Mouse (Mus musculus): ENCODE measurements around the gene Zfp148. TPM values are rescaled to one million over a fixed set of nuclear protein-coding genes. Genes with fewer than 3 reads are reported as not detected.
A peak's percentile ranks its signal among the peaks of the same experiment; 100 is the strongest.

The Zfp148 gene
- total and polyA plus RNA-seq, 3 experiments = 15.6 to 22.2 (median 19.2) TPM

GRCm38 (mm10) chr16:33338492-33338891 lies 42.1 kb upstream of the Zfp148 start:
- TF ChIP-seq USF1 (IDR thresholded peaks at IDR 0.05; ENCODE audit: low read depth, low read length) = no peak
- TF ChIP-seq CTCF (IDR thresholded peaks at IDR 0.05 in 2 of 3, conservative IDR thresholded peaks at IDR 0.05 in 1 of 3; ENCODE audit: control insufficient read depth in 1 of 3, insufficient read depth in 1 of 3, low read depth in 2 of 3, low read length in 3 of 3, poor library complexity in 1 of 3, severe bottlenecking in 1 of 3) = no peak
- no peak for TF ChIP-seq MYB (IDR thresholded peaks at IDR 0.05; ENCODE audit: low read depth, low read length)
- no peak for TF ChIP-seq MXI1 (IDR thresholded peaks at IDR 0.05; ENCODE audit: low read depth, low read length)
- TF ChIP-seq RAD21 (IDR thresholded peaks at IDR 0.05; ENCODE audit: low read depth, low read length) = no peak
- TF ChIP-seq MYC (IDR thresholded peaks at IDR 0.05; ENCODE audit: low read depth, low read length) = no peak
- no peak for TF ChIP-seq SMC3 (IDR thresholded peaks at IDR 0.05; ENCODE audit: low read depth, low read length)
- TF ChIP-seq POLR2AphosphoS2 (IDR thresholded peaks at IDR 0.05; ENCODE audit: low read length) = no peak
- no peak for TF ChIP-seq POLR2AphosphoS5 (IDR thresholded peaks at IDR 0.05; ENCODE audit: borderline replicate concordance, low read depth, low read length)
- TF ChIP-seq MAFK (IDR thresholded peaks at IDR 0.05; ENCODE audit: borderline replicate concordance, low read depth, low read length) = no peak
- no peak for TF ChIP-seq GABPA (IDR thresholded peaks at IDR 0.05; ENCODE audit: low read depth, low read length)
- no peak for TF ChIP-seq MAZ (IDR thresholded peaks at IDR 0.05; ENCODE audit: low read depth, low read length)
- TF ChIP-seq JUND (IDR thresholded peaks at IDR 0.05; ENCODE audit: low read depth, low read length) = no peak
- TF ChIP-seq ZNF384 (IDR thresholded peaks at IDR 0.05; ENCODE audit: low read depth, low read length) = no peak
- no peak for TF ChIP-seq HCFC1 (IDR thresholded peaks at IDR 0.05; ENCODE audit: low read depth, low read length)
- TF ChIP-seq TCF12 (IDR thresholded peaks at IDR 0.05; ENCODE audit: low read depth, low read length) = no peak
- TF ChIP-seq ZKSCAN1 (IDR thresholded peaks at IDR 0.05; ENCODE audit: low read depth, low read length) = no peak
- Histone ChIP-seq H3K27me3 (ENCODE audit: control insufficient read depth in 1 of 2, insufficient read depth in 2 of 2, low read length in 2 of 2) (no peaks in the 10 kb centered on the region), H3K9me3 (replicated peaks; ENCODE audit: insufficient read depth, low read length) (no peaks in the 10 kb centered on the region), H3K4me3 (ENCODE audit: control insufficient read depth in 1 of 2, insufficient read depth in 1 of 2, low read depth in 2 of 2, low read length in 2 of 2) (no peak overlapping the region), H3K4me1 (ENCODE audit: control insufficient read depth in 1 of 2, insufficient read depth in 2 of 2, low read length in 2 of 2) (peaks cover 3 to 8% of the 10 kb centered on the region in 2 experiments; a peak in 1 of 4 replicates), H3K27ac (ENCODE audit: control insufficient read depth, low read depth, low read length) (no peak overlapping the region), H3K79me2 (ENCODE audit: control insufficient read depth, insufficient read depth, low read length, poor library complexity) (no peaks in the 10 kb centered on the region), H3K9ac (ENCODE audit: control insufficient read depth, low read depth, low read length, poor library complexity, severe bottlenecking) (no peak overlapping the region), H3K36me3 (ENCODE audit: control insufficient read depth in 1 of 2, insufficient read depth in 2 of 2, low read length in 2 of 2) (peaks cover 0 to 3% of the 10 kb centered on the region in 2 experiments; a peak in 2 of 4 replicates)
- no peak for DNase-seq (ENCODE audit: low read depth, low spot score)

GRCm38 (mm10) chr16:33339476-33339875 lies 41.2 kb upstream of the Zfp148 start:
- Histone ChIP-seq H3K27ac (ENCODE audit: control insufficient read depth, low read depth, low read length) (no peak overlapping the region), H3K4me1 (ENCODE audit: control insufficient read depth in 1 of 2, insufficient read depth in 2 of 2, low read length in 2 of 2) (peaks cover 3 to 8% of the 10 kb centered on the region in 2 experiments; a peak in 2 of 4 replicates), H3K79me2 (ENCODE audit: control insufficient read depth, insufficient read depth, low read length, poor library complexity) (no peaks in the 10 kb centered on the region), H3K36me3 (ENCODE audit: control insufficient read depth in 1 of 2, insufficient read depth in 2 of 2, low read length in 2 of 2) (peaks cover 0 to 3% of the 10 kb centered on the region in 2 experiments; a peak in 2 of 4 replicates), H3K4me3 (ENCODE audit: control insufficient read depth in 1 of 2, insufficient read depth in 1 of 2, low read depth in 2 of 2, low read length in 2 of 2) (no peak overlapping the region), H3K9ac (ENCODE audit: control insufficient read depth, low read depth, low read length, poor library complexity, severe bottlenecking) (no peak overlapping the region), H3K27me3 (ENCODE audit: control insufficient read depth in 1 of 2, insufficient read depth in 2 of 2, low read length in 2 of 2) (no peaks in the 10 kb centered on the region), H3K9me3 (replicated peaks; ENCODE audit: insufficient read depth, low read length) (no peaks in the 10 kb centered on the region)
- TF ChIP-seq JUND (IDR thresholded peaks at IDR 0.05; ENCODE audit: low read depth, low read length) = no peak
- no peak for TF ChIP-seq TAL1 (IDR thresholded peaks at IDR 0.05; ENCODE audit: low read length)
- TF ChIP-seq SMC3 (IDR thresholded peaks at IDR 0.05; ENCODE audit: low read depth, low read length) = no peak
- TF ChIP-seq POLR2AphosphoS2 (IDR thresholded peaks at IDR 0.05; ENCODE audit: low read length) = no peak
- TF ChIP-seq ZNF384 (IDR thresholded peaks at IDR 0.05; ENCODE audit: low read depth, low read length) = no peak
- no peak for TF ChIP-seq KAT2A (conservative IDR thresholded peaks at IDR 0.05; ENCODE audit: low read depth, low read length)
- DNase-seq (ENCODE audit: low read depth, low spot score) = peak; percentile 12

All from MEL (cell line).